Mouse (Mus musculus): ENCODE results near the gene Pgm1.

Gene Pgm1

GRCm38 (mm10) chr4:99929149-99929612 is at the start of gene Pgm1:
TSS of gene Pgm1 (plus strand) at chr4:99929414.
- peak; percentile 86 for DNase-seq

GRCm38 (mm10) chr4:99881882-99882281 is 47.3 kb upstream of the Pgm1 start:
- DNase-seq, result peak; percentile 36

GRCm38 (mm10) chr4:99882405-99882804 is 46.8 kb upstream of the Pgm1 start:
- peak; percentile 24 for DNase-seq

GRCm38 (mm10) chr4:99913894-99914451 is 15.2 kb upstream of the Pgm1 start:
- peak; percentile 50 for DNase-seq

GRCm38 (mm10) chr4:99926380-99926779 is 2.8 kb upstream of the Pgm1 start:
- no peak for DNase-seq

GRCm38 (mm10) chr4:99928521-99928920 is 693 bp upstream of the Pgm1 start:
- no peak for DNase-seq

- DNase-seq, result peak; percentile 87
Measured at GRCm38 (mm10) chr4:99929613-99930517, 651 bp downstream of the Pgm1 start, which contains the start of gene Itgb3bp. TSS of gene Itgb3bp (minus strand) at chr4:99929813.

- no peak for DNase-seq
Measured at GRCm38 (mm10) chr4:99930518-99931239, 1.5 kb downstream of the Pgm1 start.

GRCm38 (mm10) chr4:99931240-99931580 is 2.0 kb downstream of the Pgm1 start:
- no peak for DNase-seq

GRCm38 (mm10) chr4:99931807-99932206 is 2.6 kb downstream of the Pgm1 start:
- no peak for DNase-seq

- no peak for DNase-seq
Measured at GRCm38 (mm10) chr4:99934859-99935258, 5.6 kb downstream of the Pgm1 start.

- DNase-seq, result no peak
Measured at GRCm38 (mm10) chr4:99936278-99936677, 7.1 kb downstream of the Pgm1 start.

- DNase-seq, result peak; percentile 76
Measured at GRCm38 (mm10) chr4:99939711-99940505, 10.7 kb downstream of the Pgm1 start.

- DNase-seq, result peak; percentile 36
Measured at GRCm38 (mm10) chr4:99941655-99942414, 12.6 kb downstream of the Pgm1 start.

- no peak for DNase-seq
Measured at GRCm38 (mm10) chr4:99944606-99945005, 15.4 kb downstream of the Pgm1 start.

- no peak for DNase-seq
Measured at GRCm38 (mm10) chr4:99945011-99945410, 15.8 kb downstream of the Pgm1 start.

- no peak for DNase-seq
Measured at GRCm38 (mm10) chr4:99946516-99946915, 17.3 kb downstream of the Pgm1 start.

- peak; percentile 61 for DNase-seq
Measured at GRCm38 (mm10) chr4:99947192-99947591, 18.0 kb downstream of the Pgm1 start.

GRCm38 (mm10) chr4:99947896-99948295 is 18.7 kb downstream of the Pgm1 start:
- no peak for DNase-seq

- no peak for DNase-seq
Measured at GRCm38 (mm10) chr4:99953904-99954303, 24.7 kb downstream of the Pgm1 start.

- DNase-seq, result no peak
Measured at GRCm38 (mm10) chr4:99955396-99955795, 26.2 kb downstream of the Pgm1 start.

- no peak for DNase-seq
Measured at GRCm38 (mm10) chr4:99957186-99957585, 28.0 kb downstream of the Pgm1 start.
